Mouse (Mus musculus): ENCODE data around the gene Map1s.

DNA sequence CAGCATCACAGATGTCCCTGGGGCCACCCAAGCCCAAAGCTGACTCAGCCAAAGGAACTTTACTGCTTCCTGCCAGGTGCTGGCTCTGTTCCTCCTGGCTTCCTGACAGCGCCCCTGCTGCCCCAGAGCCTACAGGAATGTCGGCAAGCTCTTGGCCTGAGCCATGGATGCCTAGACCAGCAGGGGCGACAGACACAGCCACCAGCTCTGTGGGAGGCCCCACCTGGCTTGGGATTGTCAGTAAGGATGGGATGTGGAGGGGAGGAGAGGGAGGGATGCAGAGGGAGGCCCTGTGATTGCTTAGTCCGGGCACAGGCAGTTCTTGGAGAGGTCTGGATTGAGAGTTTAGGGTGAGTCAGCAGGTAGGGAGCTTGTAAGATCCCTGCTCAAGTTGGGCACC, 25.6 kb upstream of the Map1s start:
- TF ChIP-seq POLR2A (IDR thresholded peaks at IDR 0.05; ENCODE audit: extremely low read depth, insufficient read depth, low read length) (no peak), CTCF (IDR thresholded peaks at IDR 0.05; ENCODE audit: extremely low read depth, insufficient read depth, low read length) (no peak)

Data from cortical plate, adult 2 months (tissue).